Mouse (Mus musculus): ENCODE data around the gene Inafm1.

DNA sequence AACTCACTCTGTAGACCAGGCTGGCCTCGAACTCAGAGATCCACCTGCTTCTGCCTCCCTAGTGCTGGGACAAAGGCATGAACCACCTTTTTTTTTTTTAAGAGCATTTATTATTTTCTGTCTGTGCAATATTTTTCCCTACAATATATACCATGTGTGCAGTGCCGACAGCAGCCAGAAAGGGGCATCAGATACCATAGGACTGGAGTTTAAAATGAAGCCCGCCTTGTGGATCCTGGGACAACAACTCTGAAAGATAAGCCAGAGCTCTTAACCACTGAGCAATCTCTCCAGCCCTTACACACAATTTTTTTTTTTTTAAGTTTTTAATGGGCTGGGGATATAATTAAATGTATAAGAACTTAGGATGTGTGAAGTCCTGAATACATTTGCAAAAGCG is 20.9 kb upstream of the Inafm1 start:
- peak; percentile 26; the same call in 1 of the 2 replicates for TF ChIP-seq CTCF (IDR thresholded peaks at IDR 0.05; ENCODE audit: extremely low read depth, insufficient read depth, insufficient read length, insufficient replicate concordance)
- no peak for TF ChIP-seq POLR2A (IDR thresholded peaks at IDR 0.05; ENCODE audit: low read depth, low read length)
